Mouse (Mus musculus) midbrain, embryonic 13.5 days (tissue): ENCODE measurements around the gene Nkain4. TPM values are rescaled to one million over a fixed set of nuclear protein-coding genes. Genes with fewer than 3 reads are reported as not detected.

Source experiments
- ATAC-seq: fragments of 200-750 bp; cut with Nextera tagmentation; 2 replicates; pipeline ENCODE4 v1.8.0; 2017; ENCODE audit warnings: mild to moderate bottlenecking, moderate TSS enrichment, moderate library complexity
- H3K27ac ChIP-seq: fragments of 300-500 bp; sonication (generic); 2 replicates; pipeline ENCODE4 v1.5.1; 2015; ENCODE audit warnings: inconsistent platforms, mild to moderate bottlenecking, moderate library complexity
- H3K27me3 ChIP-seq: fragments of 300-500 bp; sonication (generic); 2 replicates; pipeline ENCODE4 v1.6.1; 2015; ENCODE audit warnings: mild to moderate bottlenecking, inconsistent platforms
- H3K36me3 ChIP-seq: fragments of 300-500 bp; sonication (generic); 2 replicates; pipeline ENCODE4 v1.6.1; 2015; ENCODE audit warnings: mild to moderate bottlenecking, inconsistent platforms
- H3K4me1 ChIP-seq: fragments of 300-500 bp; sonication (generic); replicated peaks from 2 replicates; pipeline ENCODE4 v1.6.1; 2015; ENCODE audit warnings: inconsistent platforms
- H3K4me2 ChIP-seq: fragments of 300-500 bp; sonication (generic); replicated peaks from 2 replicates; pipeline ENCODE4 v1.6.1; 2015; ENCODE audit warnings: moderate library complexity, mild to moderate bottlenecking, inconsistent platforms
- H3K4me3 ChIP-seq: fragments of 300-500 bp; sonication (generic); replicated peaks from 2 replicates; pipeline ENCODE4 v1.5.1; 2015; ENCODE audit warnings: mild to moderate bottlenecking, inconsistent platforms
- H3K9ac ChIP-seq: fragments of 300-500 bp; sonication (generic); replicated peaks from 2 replicates; pipeline ENCODE4 v1.6.1; 2015; ENCODE audit warnings: mild to moderate bottlenecking, inconsistent platforms
- H3K9me3 ChIP-seq: fragments of 300-500 bp; sonication (generic); 2 replicates; pipeline ENCODE4 v1.6.1; 2016; ENCODE audit warnings: mild to moderate bottlenecking, inconsistent platforms
- WGBS: fragments of 180-500 bp; shearing (Covaris S2); methylation state at CpG from one replicate; pipeline ENCODE4 v1.1.7; 2015; 5-methylcytosine and 5-hydroxymethylcytosine counted together
- microRNA-seq: library from miRNA; unstranded; fragments of <30 nt; microRNA quantifications from one replicate; pipeline ENCODE4, GENCODE M21; 2016
- polyA plus RNA-seq: library from polyadenylated mRNA; unstranded; fragments of >200 nt; fragmentation: Nextera tagmentation; extraction: Ambion mirVana; gene quantifications from 2 replicates; pipeline ENCODE4 v1.2.1, GENCODE M21; 2015

The Nkain4 gene
- polyA plus RNA-seq, 1 experiment from 2014 or later = 101 TPM

- H3K4me3 ChIP-seq = peak overlapping the region; percentile 98
- H3K9ac ChIP-seq = peak overlapping the region; percentile 100
- peaks cover 71% of the 10 kb centered on the region for H3K4me1 ChIP-seq
- H3K36me3 ChIP-seq = peaks cover 4% of the 10 kb centered on the region
- peak overlapping the region; percentile 100 for H3K27ac ChIP-seq
- no peaks in the 10 kb centered on the region for H3K9me3 ChIP-seq
- peak overlapping the region; percentile 75 for H3K4me2 ChIP-seq
- 0 out of 2 replicates have a peak, but pooled peaks have one; percentile 2 for ATAC-seq
- no peaks in the 10 kb centered on the region for H3K27me3 ChIP-seq
- WGBS = under 1% methylated on average over 27 of the region's 29 CpGs
Observed at GRCm38 (mm10) chr2:180890422-180891074, 64.0 kb downstream of the Nkain4 start.

DNA sequence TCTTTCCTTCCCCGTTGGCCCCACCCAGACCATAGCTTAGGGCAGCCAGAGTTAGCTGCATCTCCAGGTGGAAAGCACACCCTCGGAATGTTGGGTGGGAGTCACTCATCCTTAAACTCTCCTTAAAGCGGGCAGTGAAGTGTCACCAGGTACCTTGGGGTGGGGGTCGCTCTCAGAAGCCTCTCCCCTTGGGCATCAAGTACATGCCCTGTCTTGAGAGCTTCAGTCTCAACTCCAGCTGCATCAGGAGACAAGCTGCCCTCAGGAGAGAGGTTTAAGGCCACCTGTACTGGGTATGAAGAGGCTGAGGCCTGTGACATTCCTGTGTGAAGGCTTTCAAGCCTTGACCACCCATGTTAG is 64.6 kb downstream of the Nkain4 start:
- Histone ChIP-seq H3K4me3 (peak overlapping the region; percentile 98), H3K4me2 (peak overlapping the region; percentile 75), H3K9ac (peak overlapping the region; percentile 100), H3K4me1 (peaks cover 72% of the 10 kb centered on the region), H3K36me3 (0 out of 2 replicates have a peak, but pooled peaks cover 2% of the 10 kb centered on the region), H3K27ac (peak overlapping the region; percentile 100), H3K27me3 (no peaks in the 10 kb centered on the region), H3K9me3 (no peaks in the 10 kb centered on the region)
- 5% methylated on average over 4 of the region's 4 CpGs for WGBS
- ATAC-seq = no peak

DNA sequence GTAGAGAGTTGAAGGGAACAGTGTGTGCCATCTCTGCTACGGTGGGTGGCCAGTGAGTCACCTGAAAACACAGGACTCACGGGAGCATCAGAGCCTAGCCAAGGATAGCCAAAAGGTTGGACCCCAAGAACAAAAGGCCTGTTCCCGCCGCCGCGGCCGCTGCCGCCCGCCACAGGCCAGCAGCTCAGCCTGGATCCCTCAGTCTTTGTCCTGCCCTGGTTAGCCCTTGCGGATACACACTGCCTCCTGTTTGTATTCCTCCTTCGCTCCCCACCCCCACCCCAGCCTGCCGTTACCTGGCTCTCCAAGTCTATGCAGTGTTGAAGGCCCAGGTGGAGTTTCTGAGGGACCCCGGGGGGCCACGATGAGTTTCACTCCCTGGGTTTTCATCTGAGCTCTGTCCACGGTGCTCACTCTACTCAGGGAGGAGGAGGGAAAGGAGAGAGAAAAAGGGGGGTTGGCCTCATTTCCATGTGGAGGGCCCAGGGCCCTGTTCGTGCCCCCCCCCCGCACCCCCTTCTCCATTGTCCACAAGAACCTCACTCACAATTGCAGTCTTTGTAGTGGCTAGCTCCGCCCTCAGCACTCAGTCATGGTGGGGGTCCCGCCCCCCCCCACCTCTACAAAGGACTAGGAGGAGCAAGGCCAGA is 65.1 kb downstream of the Nkain4 start:
- H3K27ac ChIP-seq = peak overlapping the region; percentile 100
- peaks cover 74% of the 10 kb centered on the region for H3K4me1 ChIP-seq

GRCm38 (mm10) chr2:180885270-180885669 is 69.2 kb downstream of the Nkain4 start:
- H3K36me3 ChIP-seq = 0 out of 2 replicates have a peak, but pooled peaks cover 5% of the 10 kb centered on the region
- no peak overlapping the region for H3K4me3 ChIP-seq
- 84% methylated on average over 5 of the region's 5 CpGs for WGBS
- no peak for ATAC-seq
- peaks cover 65% of the 10 kb centered on the region for H3K4me1 ChIP-seq
- no peak overlapping the region; the same call in 1 of the 2 replicates for H3K9ac ChIP-seq
- no peaks in the 10 kb centered on the region for H3K27me3 ChIP-seq
- H3K4me2 ChIP-seq = no peak overlapping the region
- peak overlapping the region; percentile 35; the same call in 1 of the 2 replicates for H3K27ac ChIP-seq
- no peaks in the 10 kb centered on the region for H3K9me3 ChIP-seq

More for the DNA sequence above, 65.1 kb downstream of the Nkain4 start:
- Histone ChIP-seq H3K4me3 (peak overlapping the region; percentile 98), H3K9ac (peak overlapping the region; percentile 66), H3K36me3 (0 out of 2 replicates have a peak, but pooled peaks cover 5% of the 10 kb centered on the region), H3K4me2 (peak overlapping the region; percentile 75), H3K9me3 (no peaks in the 10 kb centered on the region), H3K27me3 (no peaks in the 10 kb centered on the region)
- no peak for ATAC-seq
- WGBS = 4% methylated on average over 19 of the region's 19 CpGs

Small RNA genes lying within 50 kb of the gene (microRNA-seq; reads per million reads assigned to microRNA genes)
- 3.3 reads per million, percentile 13 among the genes with 10 or more reads in this experiment for gene Mir124a-3

Other genes with a start within 250 kb of the Nkain4 start
- 33.9 and 36.3 TPM in 2 replicates for gene Dido1, start 244.7 kb downstream of the Nkain4 start, polyA plus RNA-seq
- gene Gid8, start 244.6 kb downstream of the Nkain4 start, polyA plus RNA-seq = 56.3 and 61.1 TPM in 2 replicates
- gene Slc17a9, start 229.4 kb downstream of the Nkain4 start, polyA plus RNA-seq = 0.27 and 0.61 TPM in 2 replicates
- 18.7 and 25.0 TPM in 2 replicates for gene Bhlhe23, start 177.8 kb downstream of the Nkain4 start, polyA plus RNA-seq
- 37.7 and 47.2 TPM in 2 replicates for gene Ythdf1, start 33.8 kb downstream of the Nkain4 start, polyA plus RNA-seq
- gene Birc7, start 25.7 kb downstream of the Nkain4 start, polyA plus RNA-seq = 0.27 and 0.55 TPM in 2 replicates
- 98.9 and 103 TPM in 2 replicates for gene Arfgap1, start 12.5 kb upstream of the Nkain4 start, polyA plus RNA-seq
- 0.12 and 0.35 TPM in 2 replicates for gene Col20a1, start 31.8 kb upstream of the Nkain4 start, polyA plus RNA-seq
- 44.1 and 52.7 TPM in 2 replicates for gene Chrna4, start 88.8 kb upstream of the Nkain4 start, polyA plus RNA-seq
- gene Kcnq2, start 180.6 kb upstream of the Nkain4 start, polyA plus RNA-seq = 44.0 and 47.3 TPM in 2 replicates
- 3.5 and 3.8 TPM in 2 replicates for gene Eef1a2, start 202.3 kb upstream of the Nkain4 start, polyA plus RNA-seq
- gene Ppdpf, start 232.5 kb upstream of the Nkain4 start, polyA plus RNA-seq = 470 and 482 TPM in 2 replicates
- gene Ptk6, start 248.1 kb upstream of the Nkain4 start, polyA plus RNA-seq = not detected in 2 replicates